Mouse (Mus musculus) fibroblast of lung, adult 2 months (primary cell): ENCODE data around the gene Txndc17.

Source experiments
- DNase-seq: peaks from one replicate; pipeline ENCODE4 v3.0.0-alpha.2; 2011; ENCODE audit warnings: low read depth

Gene Txndc17

DNA sequence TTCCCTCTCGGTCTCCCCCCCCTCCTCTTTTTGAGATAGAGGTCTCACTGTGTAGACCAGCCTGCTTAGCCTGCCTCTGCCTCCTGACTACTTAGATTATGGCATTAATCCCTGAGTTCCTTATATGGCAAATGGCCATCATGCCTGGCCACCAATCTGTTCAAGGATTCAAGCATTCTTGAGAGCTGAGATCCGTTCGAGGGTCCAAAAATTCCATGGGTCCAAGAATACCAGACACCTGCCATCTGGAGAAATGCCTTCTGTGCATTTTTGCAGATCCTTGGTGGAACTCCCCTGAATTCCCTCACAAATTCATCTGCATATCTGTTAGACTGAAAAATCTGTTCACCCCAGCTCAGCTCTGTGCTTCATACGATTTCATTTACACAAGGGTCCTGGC lies 16.1 kb downstream of the Txndc17 start:
- no peak for DNase-seq

DNA sequence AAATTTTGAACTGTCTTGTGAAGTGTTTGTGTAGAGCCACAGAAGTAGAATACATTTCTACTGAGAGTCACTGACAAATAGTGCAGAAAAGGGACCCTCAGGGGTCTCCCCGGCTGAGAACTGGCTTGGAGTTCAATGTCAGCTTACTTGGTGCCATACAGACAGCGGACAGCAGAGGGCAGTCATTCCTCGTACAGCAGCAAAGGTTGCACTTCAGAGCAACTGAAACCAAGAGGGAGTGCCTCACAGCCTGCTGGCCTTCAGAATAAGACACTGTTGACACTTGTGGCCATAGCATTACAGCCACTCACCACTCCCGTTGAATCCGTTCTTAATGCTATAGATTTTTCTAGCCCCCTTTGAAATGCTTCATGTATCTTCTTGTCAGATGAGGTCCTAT lies 17.5 kb downstream of the Txndc17 start:
- no peak for DNase-seq

DNA sequence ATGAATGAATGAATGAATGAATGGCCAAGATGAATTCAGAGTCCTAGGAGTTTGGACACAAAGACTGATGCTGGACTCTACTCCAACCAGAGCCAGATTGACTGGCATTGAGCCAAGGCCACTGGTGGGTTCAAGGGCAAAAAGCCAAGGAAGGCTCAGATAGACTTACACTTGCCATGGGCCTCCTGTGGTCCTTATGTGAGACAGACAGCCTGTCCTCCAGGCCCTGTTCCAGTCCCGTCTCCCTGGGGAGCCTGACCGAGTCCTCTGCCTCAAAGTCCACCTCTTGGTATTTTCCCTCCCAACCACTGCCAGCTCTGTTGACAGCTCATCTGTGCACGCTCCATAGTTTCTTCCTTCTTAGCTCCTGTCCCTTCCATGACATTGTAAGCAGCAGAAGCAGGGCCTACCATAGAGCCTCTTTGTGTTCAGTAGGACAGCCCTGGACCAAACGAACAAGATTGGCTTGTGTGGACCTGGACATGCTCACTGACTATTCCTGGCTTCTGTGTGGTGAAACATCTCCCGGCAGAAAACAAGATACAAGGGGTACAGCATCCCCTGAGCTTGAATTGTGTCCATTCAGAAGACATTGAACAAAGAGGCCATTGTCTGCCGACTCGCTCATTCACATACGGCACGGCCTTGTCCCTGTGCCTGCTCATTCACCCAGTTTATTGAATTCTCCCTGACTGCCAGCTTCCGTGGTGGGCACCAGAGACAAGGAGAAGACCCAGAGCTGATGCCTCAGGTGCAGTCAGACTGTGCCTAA lies 18.9 kb downstream of the Txndc17 start:
- no peak for DNase-seq

DNA sequence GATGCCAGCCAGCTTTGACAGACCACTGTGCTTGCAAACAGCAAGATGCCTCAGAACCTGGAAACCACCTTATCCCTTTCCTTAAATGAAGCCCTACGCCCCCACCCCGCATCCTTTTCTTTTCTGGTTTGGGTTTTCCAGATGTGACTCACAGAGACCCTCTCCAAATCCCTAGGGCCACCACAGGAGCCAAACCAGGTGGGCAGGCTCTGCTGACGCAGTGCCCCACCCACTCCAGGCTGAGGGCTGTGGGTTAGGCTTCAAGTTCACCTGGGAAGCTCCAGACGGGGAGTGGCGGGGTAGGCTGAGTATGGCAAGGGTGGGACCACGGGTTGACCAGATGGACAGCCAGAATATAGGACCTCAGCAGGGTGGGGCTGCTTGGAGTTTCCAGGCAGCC lies 19.6 kb downstream of the Txndc17 start:
- DNase-seq = no peak

DNA sequence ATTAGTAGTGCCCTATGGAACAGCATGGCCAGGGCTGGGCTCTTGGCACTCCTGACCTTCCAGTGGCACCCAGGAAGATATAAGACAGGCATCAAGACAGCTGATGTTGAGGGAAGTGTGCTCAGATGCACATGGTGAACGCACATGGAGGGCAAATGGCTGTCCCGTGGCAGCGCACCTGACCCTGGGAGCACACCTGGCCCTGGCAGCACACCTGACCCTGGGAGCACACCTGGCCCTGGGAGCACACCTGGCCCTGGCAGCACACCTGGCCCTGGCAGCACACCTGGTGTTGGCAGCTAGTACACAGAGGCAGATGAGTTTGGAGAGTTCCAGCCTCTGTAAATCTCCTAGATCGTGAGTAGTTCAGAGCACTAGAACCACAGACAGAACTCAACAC lies 21.2 kb downstream of the Txndc17 start:
- no peak for DNase-seq

DNA sequence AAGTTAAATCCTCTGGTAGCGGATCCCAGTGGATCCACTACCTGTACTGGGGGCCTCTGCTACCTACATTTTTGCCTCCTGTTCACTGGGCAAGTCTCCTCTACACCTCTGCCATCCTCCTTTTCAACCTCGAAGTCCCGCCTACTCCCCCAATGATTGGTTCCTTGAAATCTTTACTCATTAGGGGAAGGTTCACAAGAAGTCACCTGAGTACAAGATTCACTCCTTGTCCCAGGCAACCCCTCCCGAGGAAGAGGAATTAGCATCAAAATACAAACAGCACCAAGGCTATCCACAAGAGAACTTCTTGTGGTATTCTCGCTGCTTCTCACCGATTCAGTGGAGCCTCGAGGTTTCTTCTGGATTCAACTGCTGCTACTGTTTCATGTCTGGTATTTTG lies 24.7 kb downstream of the Txndc17 start:
- no peak for DNase-seq

DNA sequence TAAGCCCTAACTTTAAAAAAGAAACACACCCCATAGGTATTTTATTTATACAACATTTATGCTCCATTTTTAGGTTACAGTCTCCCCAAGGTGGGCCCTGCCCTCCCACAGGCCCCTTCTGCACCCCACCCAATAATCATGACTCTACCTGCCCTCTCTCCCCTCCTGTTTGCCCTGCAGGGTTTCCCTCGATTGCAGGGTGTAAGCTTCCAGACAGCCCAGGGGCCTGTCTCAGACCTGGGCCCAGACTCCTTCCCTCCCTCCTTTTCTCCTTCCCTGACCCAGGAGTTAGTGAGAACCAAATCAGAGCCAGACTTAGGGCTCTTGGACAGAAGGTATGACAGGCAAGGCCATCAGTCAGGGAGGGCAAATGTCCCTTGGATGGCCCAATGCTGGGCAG lies 25.6 kb downstream of the Txndc17 start:
- no peak for DNase-seq

DNA sequence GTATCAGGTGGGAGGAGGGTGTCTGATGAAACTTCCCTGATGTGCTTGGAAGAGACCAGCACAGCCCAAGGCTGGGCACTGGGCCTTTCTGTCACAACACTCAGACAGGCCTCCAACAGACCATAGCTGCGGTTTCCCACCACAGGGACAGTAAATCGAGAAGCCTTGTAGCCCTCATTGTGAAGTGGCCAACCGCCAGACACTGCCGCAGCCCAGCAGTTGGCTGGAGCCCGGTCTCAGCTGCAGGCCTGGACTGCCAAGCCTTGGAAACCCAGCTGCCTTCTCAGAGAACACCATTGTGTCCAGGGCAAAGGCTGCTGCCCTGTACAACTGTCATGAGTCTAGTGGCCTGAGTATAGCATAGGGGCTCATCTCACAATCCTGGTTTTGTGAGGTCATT lies 26.7 kb downstream of the Txndc17 start:
- peak; percentile 57 for DNase-seq

DNA sequence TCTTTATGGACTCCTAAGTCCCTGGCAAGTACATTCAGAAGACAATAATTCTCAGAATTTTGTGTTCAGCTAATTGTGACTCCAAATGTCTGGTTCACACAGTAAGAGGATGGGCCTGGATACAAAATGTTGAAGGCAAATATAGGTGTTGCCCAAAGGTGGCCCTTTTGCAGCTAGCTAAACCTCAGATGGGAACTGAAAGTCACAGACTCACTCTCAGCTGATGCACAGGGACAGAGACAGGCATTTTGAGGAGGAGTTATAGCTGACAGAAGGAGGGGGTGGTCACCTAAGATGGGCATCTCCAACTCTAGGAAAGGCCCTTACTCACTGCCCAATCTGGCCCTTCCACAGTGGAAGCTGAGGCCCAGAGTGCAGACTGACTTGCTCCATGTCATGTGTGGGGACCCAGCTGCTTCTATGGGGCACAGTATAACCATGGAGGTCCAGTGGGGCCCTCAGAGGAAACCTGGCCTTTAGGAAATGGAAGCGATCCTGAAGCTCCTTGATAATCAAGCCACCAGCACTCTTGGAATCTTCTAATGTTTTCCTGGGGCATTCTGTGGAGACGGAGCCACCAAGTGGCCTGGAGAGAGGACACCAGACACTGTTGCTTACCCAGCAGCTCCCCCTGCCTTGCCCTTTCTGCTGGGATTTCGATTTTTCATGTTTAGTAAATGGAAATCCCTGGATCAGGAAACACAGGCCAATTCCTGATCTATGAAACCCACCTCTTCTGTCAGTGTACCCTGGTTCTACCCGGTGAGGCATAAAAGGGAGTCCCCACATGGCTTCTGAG lies 32.9 kb downstream of the Txndc17 start:
- no peak for DNase-seq

DNA sequence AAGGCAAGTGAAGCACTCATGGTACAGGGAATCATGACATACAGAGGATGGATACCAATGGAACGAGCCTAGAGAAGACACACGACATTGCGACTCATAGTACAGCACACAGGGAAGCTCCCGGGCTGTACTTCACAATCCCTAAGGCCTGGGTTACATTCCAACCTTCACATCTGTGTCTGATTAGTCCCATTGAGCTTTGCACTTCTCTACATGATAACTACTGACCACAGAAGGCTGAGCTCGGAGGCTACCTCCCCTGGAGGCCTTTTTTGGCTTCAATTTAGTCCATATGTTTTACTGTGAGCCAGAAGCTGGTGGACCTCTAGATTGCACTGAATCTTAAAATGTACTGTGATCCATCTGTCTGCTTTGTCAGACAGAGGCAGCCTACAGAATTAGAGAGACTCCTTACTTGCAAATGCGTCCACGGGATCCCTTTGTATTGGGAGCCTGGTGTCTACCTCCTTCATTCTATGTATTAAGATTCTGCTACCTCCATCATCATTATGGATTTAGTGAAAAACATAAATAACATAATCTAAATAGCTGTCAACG lies 37.9 kb downstream of the Txndc17 start:
- no peak for DNase-seq

DNA sequence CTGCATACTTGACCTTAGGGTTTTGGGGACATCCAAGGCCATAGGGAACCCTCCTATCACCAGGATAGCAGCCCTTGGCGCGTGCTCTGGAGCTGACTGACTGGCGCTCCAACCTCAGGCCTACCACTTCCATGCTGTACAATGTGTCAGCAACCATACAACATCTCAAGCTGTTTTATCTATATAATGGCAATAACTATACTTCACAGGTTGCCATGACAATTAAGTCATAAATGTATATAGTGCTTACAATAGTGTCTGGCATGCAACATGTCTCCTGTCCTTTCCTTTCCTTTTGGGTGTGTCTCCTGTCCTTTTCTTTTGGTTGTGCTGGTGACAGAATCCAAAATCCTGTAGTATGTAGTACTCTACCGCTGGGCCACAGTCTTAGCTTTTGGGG lies 48.3 kb downstream of the Txndc17 start:
- DNase-seq = no peak

DNA sequence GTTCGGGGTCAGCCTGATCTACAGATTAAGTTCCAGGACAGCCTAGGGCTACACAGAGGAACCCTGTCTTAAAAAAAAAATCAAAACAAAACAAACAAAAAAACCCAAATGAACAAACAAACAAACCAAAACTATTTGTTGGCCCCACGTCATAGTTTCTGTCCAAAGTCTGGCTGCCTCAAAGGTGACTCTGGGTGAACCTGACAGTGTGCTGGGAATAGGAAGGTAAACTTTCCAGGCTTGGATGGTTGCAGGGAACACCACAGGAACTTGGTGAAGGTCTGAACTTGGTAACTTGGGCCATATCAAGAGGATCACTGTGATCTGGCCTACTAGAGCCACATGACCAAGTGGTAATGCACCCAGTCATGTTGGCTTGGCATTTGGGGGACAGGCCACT lies 49.1 kb downstream of the Txndc17 start:
- DNase-seq = no peak
